In genomic region chr4:32538987-32539386, GRCm38 (mm10) we compare ENCODE assay signal across 13 mouse cellular contexts.
DNase-seq lines count a peak whose midpoint lies in the region; ATAC-seq and TF ChIP-seq lines count a peak whose summit lies in the region.
"Had no signal": no experiment of that assay in that cellular context is flagged by ENCODE, and none has a peak within 500 bp of the region (broad histone marks: within the 10 kb centered on the region; RNA-seq: fewer than 3 reads in every experiment).

No protein-coding gene starts in this region.

- peaks cover 7% of the 10 kb centered on the region; the same call in 1 of the 2 replicates for H3K4me1 ChIP-seq in kidney, adult 2 months (ENCODE audit: control insufficient read depth, insufficient read depth, low read length)
- H3K4me1 ChIP-seq in neural tube, embryonic 14.5 days (ENCODE audit: control insufficient read depth, insufficient read depth, low read length): peaks cover 10% of the 10 kb centered on the region
- peaks cover 35% of the 10 kb centered on the region for H3K4me1 ChIP-seq in neural tube, embryonic 15.5 days
- 0 out of 2 replicates have a peak, but pooled peaks cover 3% of the 10 kb centered on the region for H3K4me1 ChIP-seq in forebrain, postnatal 0 days (ENCODE audit: insufficient read depth)
- peaks cover 9% of the 10 kb centered on the region for H3K4me1 ChIP-seq in small intestine, adult 2 months (ENCODE audit: control insufficient read depth, insufficient read depth, insufficient read length, low read length)

- no peak overlapping the region for H3K4me2 ChIP-seq in neural tube, embryonic 14.5 days (ENCODE audit: low read depth, low read length)
- no peak overlapping the region for H3K4me2 ChIP-seq in neural tube, embryonic 15.5 days
- H3K4me2 ChIP-seq in forebrain, postnatal 0 days (ENCODE audit: low read depth): no peak overlapping the region
- H3K4me2 ChIP-seq: midbrain, embryonic 15.5 days; neural tube, embryonic 12.5 days had no signal

- H3K9ac ChIP-seq in neural tube, embryonic 14.5 days (replicated peaks; ENCODE audit: low read depth, low read length): no peak overlapping the region
- H3K9ac ChIP-seq in neural tube, embryonic 15.5 days (replicated peaks): no peak overlapping the region
- no peak overlapping the region for H3K9ac ChIP-seq in forebrain, postnatal 0 days
- H3K9ac ChIP-seq: midbrain, embryonic 15.5 days; neural tube, embryonic 12.5 days had no signal

- no peak for TF ChIP-seq CTCF in kidney, adult 2 months (conservative IDR thresholded peaks at IDR 0.05; ENCODE audit: insufficient read depth, insufficient read length, low read depth, low read length)
- no peak for TF ChIP-seq CTCF in forebrain, postnatal 0 days (IDR thresholded peaks at IDR 0.05; ENCODE audit: low read depth)
- no peak for TF ChIP-seq CTCF in small intestine, adult 2 months (IDR thresholded peaks at IDR 0.05; ENCODE audit: extremely low read depth, insufficient read length, insufficient replicate concordance, low read depth, low read length)

- no peak overlapping the region for H3K4me3 ChIP-seq in kidney, adult 2 months (ENCODE audit: insufficient read depth, low read depth, low read length)
- H3K4me3 ChIP-seq in neural tube, embryonic 14.5 days (ENCODE audit: low read depth, low read length): no peak overlapping the region
- H3K4me3 ChIP-seq in neural tube, embryonic 15.5 days (replicated peaks): no peak overlapping the region
- no peak overlapping the region for H3K4me3 ChIP-seq in forebrain, postnatal 0 days (ENCODE audit: low read depth, low read length)
- H3K4me3 ChIP-seq in small intestine, adult 2 months (ENCODE audit: low read depth, low read length): peak overlapping the region; percentile 4
- H3K4me3 ChIP-seq: midbrain, embryonic 15.5 days; neural tube, embryonic 12.5 days had no signal

- no peaks in the 10 kb centered on the region for H3K36me3 ChIP-seq in kidney, adult 2 months (ENCODE audit: control insufficient read depth, insufficient read depth, low read length)
- H3K36me3 ChIP-seq in neural tube, embryonic 14.5 days (ENCODE audit: control insufficient read depth, insufficient read depth, low read length): no peaks in the 10 kb centered on the region
- no peaks in the 10 kb centered on the region for H3K36me3 ChIP-seq in neural tube, embryonic 15.5 days
- no peaks in the 10 kb centered on the region for H3K36me3 ChIP-seq in forebrain, postnatal 0 days (ENCODE audit: insufficient read depth)
- H3K36me3 ChIP-seq in small intestine, adult 2 months (ENCODE audit: control insufficient read depth, insufficient read depth, low read length): no peaks in the 10 kb centered on the region
- H3K36me3 ChIP-seq: midbrain, embryonic 15.5 days; neural tube, embryonic 12.5 days had no signal

- DNase-seq in kidney, adult 2 months: peak; percentile 14
- no peak for DNase-seq in kidney, adult 18-20 months
- DNase-seq in forebrain, postnatal 0 days: peak; percentile 52
- DNase-seq in B cell, adult 2 months: no peak
- DNase-seq in adrenal gland, postnatal 4 days (ENCODE audit: low spot score in 2 of 2): no peak
- DNase-seq: layer of hippocampus, adult 9-11 months; thymus, adult 2 months had no signal

- H3K27me3 ChIP-seq in kidney, adult 2 months (replicated peaks; ENCODE audit: control insufficient read depth, insufficient read depth, low read length): no peaks in the 10 kb centered on the region
- H3K27me3 ChIP-seq in neural tube, embryonic 14.5 days (ENCODE audit: control insufficient read depth, insufficient read depth, low read length): no peaks in the 10 kb centered on the region
- H3K27me3 ChIP-seq in neural tube, embryonic 15.5 days (replicated peaks): no peaks in the 10 kb centered on the region
- H3K27me3 ChIP-seq in forebrain, postnatal 0 days (ENCODE audit: insufficient read depth, low read length): no peaks in the 10 kb centered on the region
- H3K27me3 ChIP-seq in small intestine, adult 2 months (ENCODE audit: control insufficient read depth, insufficient read depth, low read length): no peaks in the 10 kb centered on the region
- H3K27me3 ChIP-seq: midbrain, embryonic 15.5 days; neural tube, embryonic 12.5 days had no signal

- WGBS in kidney, adult 2 months: 56% methylated on average over 11 of the region's 11 CpGs
- WGBS in neural tube, embryonic 14.5 days: 71% methylated on average over 11 of the region's 11 CpGs
- WGBS in neural tube, embryonic 15.5 days: 69% methylated on average over 11 of the region's 11 CpGs
- 59% methylated on average over 11 of the region's 11 CpGs for WGBS in forebrain, postnatal 0 days
- 52% methylated on average over 11 of the region's 11 CpGs for WGBS in small intestine, adult 2 months

- H3K9me3 ChIP-seq in neural tube, embryonic 14.5 days (ENCODE audit: control insufficient read depth, low read length): no peaks in the 10 kb centered on the region
- H3K9me3 ChIP-seq in neural tube, embryonic 15.5 days (replicated peaks): no peaks in the 10 kb centered on the region
- H3K9me3 ChIP-seq in forebrain, postnatal 0 days (ENCODE audit: low read length): no peaks in the 10 kb centered on the region
- H3K9me3 ChIP-seq: midbrain, embryonic 15.5 days; neural tube, embryonic 12.5 days had no signal

- no peak overlapping the region for H3K27ac ChIP-seq in kidney, adult 2 months (ENCODE audit: insufficient read depth, low read depth, low read length)
- peak overlapping the region; percentile 48; the same call in 1 of the 2 replicates for H3K27ac ChIP-seq in neural tube, embryonic 14.5 days (ENCODE audit: low read depth, low read length)
- H3K27ac ChIP-seq in neural tube, embryonic 15.5 days (replicated peaks): no peak overlapping the region; the same call in 1 of the 2 replicates
- H3K27ac ChIP-seq in forebrain, postnatal 0 days (ENCODE audit: low read depth, low read length): peak overlapping the region; percentile 76
- peak overlapping the region; percentile 83 for H3K27ac ChIP-seq in small intestine, adult 2 months (ENCODE audit: insufficient read depth, low read depth, low read length)
- H3K27ac ChIP-seq: neural tube, embryonic 12.5 days had no signal

- ATAC-seq in neural tube, embryonic 14.5 days (ENCODE audit: low read depth): no peak
- ATAC-seq in neural tube, embryonic 15.5 days (ENCODE audit: low FRiP score): no peak
- peak; percentile 59; the same call in 1 of the 2 replicates for ATAC-seq in forebrain, postnatal 0 days
- ATAC-seq: lung, postnatal 0 days had no signal

- no peak for TF ChIP-seq POLR2A in kidney, adult 2 months (IDR thresholded peaks at IDR 0.05; ENCODE audit: low read depth, low read length)
- no peak for TF ChIP-seq POLR2A in small intestine, adult 2 months (IDR thresholded peaks at IDR 0.05; ENCODE audit: low read depth, low read length)

Comparison
In these comparisons a context has a peak if more than half of its experiments do, and no peak if none do; other contexts are left out.
1. DNase-seq: peak in kidney, adult 2 months (single experiment) and forebrain, postnatal 0 days (single experiment); none in kidney, adult 18-20 months (single experiment), B cell, adult 2 months (0 of 2) and adrenal gland, postnatal 4 days (0 of 2).
2. H3K27ac ChIP-seq: peak in neural tube, embryonic 14.5 days (single experiment), forebrain, postnatal 0 days (single experiment) and small intestine, adult 2 months (single experiment); none in kidney, adult 2 months (single experiment) and neural tube, embryonic 15.5 days (single experiment).